ENCODE assay signal across 23 mouse cellular contexts in genomic region chr11:101615380-101615779, GRCm38 (mm10). TPM values are rescaled to one million over a fixed set of nuclear protein-coding genes. Genes with fewer than 3 reads are reported as not detected.
DNase-seq lines count a peak whose midpoint lies in the region; ATAC-seq lines count a peak whose summit lies in the region.
"Had no signal": no experiment of that assay in that cellular context is flagged by ENCODE, and none has a peak within 500 bp of the region (broad histone marks: within the 10 kb centered on the region; RNA-seq: fewer than 3 reads in every experiment).

No protein-coding gene starts in this region.

- H3K4me3 ChIP-seq in erythroblast, embryonic 14.5 days (replicated peaks): peak overlapping the region; percentile 13
- H3K4me3 ChIP-seq in liver, embryonic 11.5 days (ENCODE audit: low read depth, low read length): no peak overlapping the region
- H3K4me3 ChIP-seq in liver, embryonic 15.5 days (replicated peaks): no peak overlapping the region
- H3K4me3 ChIP-seq: embryonic facial prominence, embryonic 13.5 days; forebrain, embryonic 15.5 days; heart, embryonic 13.5 days had no signal

- H3K27ac ChIP-seq in liver, embryonic 11.5 days (ENCODE audit: low read depth, low read length): no peak overlapping the region; the same call in 1 of the 2 replicates
- peak overlapping the region; percentile 55; the same call in 1 of the 2 replicates for H3K27ac ChIP-seq in liver, embryonic 15.5 days (replicated peaks)
- H3K27ac ChIP-seq: embryonic facial prominence, embryonic 13.5 days; heart, embryonic 13.5 days had no signal

- H3K27me3 ChIP-seq in erythroblast, embryonic 14.5 days (ENCODE audit: control insufficient read depth): peaks cover 3% of the 10 kb centered on the region; the same call in 1 of the 2 replicates
- H3K27me3 ChIP-seq in liver, embryonic 11.5 days (replicated peaks; ENCODE audit: control insufficient read depth, insufficient read depth, low read length): peaks cover 3% of the 10 kb centered on the region; the same call in 1 of the 2 replicates
- H3K27me3 ChIP-seq in liver, embryonic 15.5 days: peaks cover 13% of the 10 kb centered on the region
- H3K27me3 ChIP-seq: embryonic facial prominence, embryonic 13.5 days; forebrain, embryonic 15.5 days had no signal

- H3K9ac ChIP-seq in liver, embryonic 11.5 days (ENCODE audit: low read depth, low read length): no peak overlapping the region
- H3K9ac ChIP-seq in liver, embryonic 15.5 days: 0 out of 2 replicates have a peak overlapping the region, but pooled peaks have one; percentile 2
- H3K9ac ChIP-seq: embryonic facial prominence, embryonic 13.5 days; forebrain, embryonic 15.5 days; heart, embryonic 13.5 days had no signal

- no peak overlapping the region for H3K4me2 ChIP-seq in liver, embryonic 11.5 days
- H3K4me2 ChIP-seq in liver, embryonic 15.5 days: peak overlapping the region; percentile 37
- H3K4me2 ChIP-seq: embryonic facial prominence, embryonic 13.5 days; forebrain, embryonic 15.5 days; heart, embryonic 13.5 days had no signal

- no peaks in the 10 kb centered on the region for H3K9me3 ChIP-seq in erythroblast, embryonic 14.5 days (ENCODE audit: control insufficient read depth, low read length)
- no peaks in the 10 kb centered on the region for H3K9me3 ChIP-seq in liver, embryonic 11.5 days (ENCODE audit: control insufficient read depth, low read length)
- H3K9me3 ChIP-seq in liver, embryonic 15.5 days (replicated peaks): no peaks in the 10 kb centered on the region
- H3K9me3 ChIP-seq: embryonic facial prominence, embryonic 13.5 days; forebrain, embryonic 15.5 days; heart, embryonic 13.5 days had no signal

- peaks cover 53% of the 10 kb centered on the region for H3K4me1 ChIP-seq in erythroblast, embryonic 14.5 days (ENCODE audit: control insufficient read depth)
- H3K4me1 ChIP-seq in liver, embryonic 11.5 days (replicated peaks; ENCODE audit: control insufficient read depth, insufficient read depth, low read length): peaks cover 28% of the 10 kb centered on the region
- peaks cover 54% of the 10 kb centered on the region for H3K4me1 ChIP-seq in liver, embryonic 15.5 days (replicated peaks)

- peak; percentile 72; the same call in 1 of the 2 replicates for ATAC-seq in liver, embryonic 11.5 days (replicated peaks; ENCODE audit: low FRiP score)
- peak; percentile 74 for ATAC-seq in liver, embryonic 15.5 days (ENCODE audit: insufficient read depth)
- ATAC-seq: forebrain, embryonic 15.5 days; hindbrain, embryonic 16.5 days had no signal

- WGBS in liver, embryonic 11.5 days: 57% methylated on average over 6 of the region's 6 CpGs
- 21% methylated on average over 6 of the region's 6 CpGs for WGBS in liver, embryonic 15.5 days (ENCODE audit: insufficient replicate concordance)

- no peak for DNase-seq in liver, embryonic 11.5 days (ENCODE audit: low spot score)
- DNase-seq in cerebellum, postnatal 25 days: no peak
- DNase-seq in lung, adult 18-20 months: no peak
- DNase-seq in layer of hippocampus, adult 18-20 months (ENCODE audit: low spot score in 2 of 2): no peak
- DNase-seq: adrenal gland, postnatal 10 days; cerebellum, adult 11-12 months; cerebellum, adult 9-10 months; cerebellum, postnatal 36 days; gastrocnemius, postnatal 36 days; heart, adult 11 months; heart, postnatal 36 days had no signal

- H3K36me3 ChIP-seq in erythroblast, embryonic 14.5 days (ENCODE audit: control insufficient read depth): no peaks in the 10 kb centered on the region
- no peaks in the 10 kb centered on the region for H3K36me3 ChIP-seq in liver, embryonic 11.5 days (ENCODE audit: control insufficient read depth, insufficient read depth, low read length)
- H3K36me3 ChIP-seq in liver, embryonic 15.5 days (replicated peaks): no peaks in the 10 kb centered on the region
- H3K36me3 ChIP-seq: embryonic facial prominence, embryonic 13.5 days; forebrain, embryonic 15.5 days; heart, embryonic 13.5 days had no signal

RNA-seq across cellular contexts. Expression of gene Rdm1, which starts 11.6 kb away (rescaled TPM):
- polyA plus RNA-seq in erythroblast, embryonic 14.5 days (2012): 1.4 and 2.2 TPM in 2 replicates
- 13.8 and 15.3 TPM in 2 replicates for polyA plus RNA-seq in liver, embryonic 11.5 days (2014; fragmentation: Nextera tagmentation; extraction: Ambion mirVana)
- 10.7 and 12.1 TPM in 2 replicates for polyA plus RNA-seq in liver, embryonic 15.5 days (2015; fragmentation: Nextera tagmentation; extraction: Ambion mirVana)
- 10 to 100 TPM; 12.0 to 15.0 TPM for total RNA-seq in layer of hippocampus, adult 18-20 months (2021)

RNA-seq across cellular contexts. Expression of gene Gm11634, which starts 16.3 kb away (rescaled TPM):
- polyA plus RNA-seq in erythroblast, embryonic 14.5 days (2012): not detected in 2 replicates
- not detected in 2 replicates for polyA plus RNA-seq in liver, embryonic 11.5 days (2014; fragmentation: Nextera tagmentation; extraction: Ambion mirVana)
- 0.16 TPM in 1 of 2 replicates, not detected in the other for polyA plus RNA-seq in liver, embryonic 15.5 days (2015; fragmentation: Nextera tagmentation; extraction: Ambion mirVana)
- total RNA-seq in layer of hippocampus, adult 18-20 months (2021): not detected
- total RNA-seq: adrenal gland, postnatal 10 days; adrenal gland, postnatal 4 days; ES-E14; gastrocnemius, adult 8-10 months; gastrocnemius, postnatal 36 days; heart, postnatal 36 days had no signal
- polyA plus RNA-seq: brain, embryonic 14.5 days; embryonic facial prominence, embryonic 13.5 days; forebrain, embryonic 15.5 days; heart, embryonic 13.5 days; heart, postnatal 0 days; hindbrain, embryonic 11.5 days; hindbrain, embryonic 16.5 days had no signal

RNA-seq across cellular contexts. Expression of gene Tmem106a, which starts 33.3 kb away (rescaled TPM):
- 0.05 TPM in 1 of 2 replicates, not detected in the other for polyA plus RNA-seq in erythroblast, embryonic 14.5 days (2012)
- 6.2 and 6.8 TPM in 2 replicates for polyA plus RNA-seq in liver, embryonic 11.5 days (2014; fragmentation: Nextera tagmentation; extraction: Ambion mirVana)
- 7.7 and 7.8 TPM in 2 replicates for polyA plus RNA-seq in liver, embryonic 15.5 days (2015; fragmentation: Nextera tagmentation; extraction: Ambion mirVana)
- 1 to 10 TPM; 1.2 to 2.0 TPM for total RNA-seq in layer of hippocampus, adult 18-20 months (2021)

RNA-seq across cellular contexts. Expression of gene Arl4d, which starts 50.0 kb away (rescaled TPM):
- polyA plus RNA-seq in erythroblast, embryonic 14.5 days (2012): 0.04 and 0.13 TPM in 2 replicates
- polyA plus RNA-seq in liver, embryonic 11.5 days (2014; fragmentation: Nextera tagmentation; extraction: Ambion mirVana): 3.6 and 3.9 TPM in 2 replicates
- polyA plus RNA-seq in liver, embryonic 15.5 days (2015; fragmentation: Nextera tagmentation; extraction: Ambion mirVana): 0.82 and 0.94 TPM in 2 replicates
- 10 to 100 TPM; 16.8 to 32.1 TPM for total RNA-seq in layer of hippocampus, adult 18-20 months (2021)
